Mouse (Mus musculus): ENCODE data around the gene Uncx. TPM values are rescaled to one million over a fixed set of nuclear protein-coding genes. Genes with fewer than 3 reads are reported as not detected.
A peak's percentile ranks its signal among the peaks of the same experiment; 100 is the strongest.

Uncx gene
- total RNA-seq, 1 experiment: not detected

DNA sequence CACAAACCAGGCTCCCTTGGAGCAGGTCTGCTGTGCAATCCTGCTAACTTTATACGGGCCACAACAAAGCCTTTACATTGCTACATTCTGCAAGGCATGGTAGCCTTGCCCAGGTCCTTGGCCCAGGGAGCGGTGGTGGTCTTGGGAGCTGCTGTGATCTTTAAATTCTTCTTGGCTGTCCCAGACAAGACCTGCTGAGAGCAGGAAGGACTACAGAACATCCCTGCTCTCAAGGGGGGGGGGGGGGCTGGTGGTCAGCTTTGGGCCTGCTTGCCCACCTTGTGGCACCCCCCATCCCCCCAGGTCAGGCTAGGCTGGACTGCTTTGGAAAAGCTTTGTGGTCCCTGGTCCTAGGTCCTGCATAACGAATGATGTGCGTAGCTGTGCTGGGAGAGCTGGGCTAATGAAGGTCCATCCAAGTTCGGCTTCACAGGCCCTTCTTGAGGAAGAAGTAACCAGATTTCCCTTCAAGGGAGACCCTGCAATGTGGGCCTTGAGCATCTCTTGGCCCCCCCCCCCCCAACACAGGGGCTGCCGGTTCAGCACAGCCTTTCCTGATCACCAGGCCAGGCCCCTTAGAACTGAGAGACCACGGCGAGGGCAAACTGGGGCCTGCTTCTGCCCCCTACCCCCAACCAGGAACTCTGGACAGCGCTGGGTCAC is 2.5 kb downstream of the Uncx start:
- no peak for DNase-seq (ENCODE audit: low read depth, low spot score)
- Histone ChIP-seq H3K4me3 (ENCODE audit: insufficient read depth in 1 of 2, low read depth in 1 of 2, low read length in 2 of 2, poor library complexity in 1 of 2, severe bottlenecking in 1 of 2) (no peak overlapping the region), H3K36me3 (ENCODE audit: control insufficient read depth, insufficient read depth, low read length, poor library complexity, severe bottlenecking) (no peaks in the 10 kb centered on the region), H3K9ac (ENCODE audit: insufficient read depth, low read depth, low read length, poor library complexity, severe bottlenecking) (no peak overlapping the region), H3K4me1 (ENCODE audit: control insufficient read depth in 2 of 2, insufficient read depth in 2 of 2, low read length in 2 of 2, poor library complexity in 1 of 2) (no peaks in the 10 kb centered on the region), H3K27ac (ENCODE audit: insufficient read depth, low read depth, low read length, poor library complexity, severe bottlenecking) (no peak overlapping the region), H3K9me3 (ENCODE audit: control insufficient read depth, insufficient read depth, low read depth, low read length) (no peaks in the 10 kb centered on the region)
- no peak for TF ChIP-seq MAFK (IDR thresholded peaks at IDR 0.05; ENCODE audit: insufficient read depth, low read depth, low read length)
- no peak for TF ChIP-seq CHD2 (IDR thresholded peaks at IDR 0.05; ENCODE audit: low read depth, low read length)
- no peak for TF ChIP-seq ZC3H11A (IDR thresholded peaks at IDR 0.05; ENCODE audit: borderline replicate concordance, low read depth, low read length)
- TF ChIP-seq ZNF384 (IDR thresholded peaks at IDR 0.05; ENCODE audit: low read depth, low read length): no peak
- TF ChIP-seq HCFC1 (IDR thresholded peaks at IDR 0.05; ENCODE audit: borderline replicate concordance, insufficient read depth, low read length): no peak
- in situ Hi-C loops (cut with MboI; ENCODE audit: low sequenced_read_pairs in 2 of 2, unreplicated experiment in 2 of 2): loop anchor here in 1 of 2 experiments (5.0 to 25.0 kb wide), 2 partner anchors 366 to 941 kb away; no protein-coding TSS in a partner anchor

DNA sequence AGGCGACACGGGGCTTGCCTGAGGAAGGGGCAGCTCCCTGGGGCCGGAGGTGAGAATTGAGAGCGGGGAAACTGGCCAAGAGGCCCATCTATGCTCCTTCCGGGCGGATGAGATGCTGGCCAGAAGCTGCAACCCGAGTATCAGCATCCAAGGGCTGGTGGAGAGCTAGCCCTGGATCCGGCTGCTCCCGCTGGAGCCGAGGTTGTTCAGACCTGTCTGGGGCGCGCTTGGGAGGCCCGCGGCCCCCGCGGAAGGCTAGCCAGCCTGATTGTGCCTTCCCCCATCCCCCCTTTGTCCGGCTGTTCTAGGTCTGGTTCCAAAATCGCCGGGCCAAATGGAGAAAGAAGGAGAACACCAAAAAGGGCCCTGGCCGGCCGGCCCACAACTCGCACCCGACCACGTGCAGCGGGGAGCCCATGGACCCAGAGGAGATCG is 3.1 kb downstream of the Uncx start:
- DNase-seq (ENCODE audit: low read depth, low spot score): no peak
- H3K27ac ChIP-seq (ENCODE audit: insufficient read depth, low read depth, low read length, poor library complexity, severe bottlenecking): no peak overlapping the region
- no peak overlapping the region for H3K9ac ChIP-seq (ENCODE audit: insufficient read depth, low read depth, low read length, poor library complexity, severe bottlenecking)
- H3K36me3 ChIP-seq (ENCODE audit: control insufficient read depth, insufficient read depth, low read length, poor library complexity, severe bottlenecking): no peaks in the 10 kb centered on the region
- in situ Hi-C loops (cut with MboI; ENCODE audit: low sequenced_read_pairs in 2 of 2, unreplicated experiment in 2 of 2): loop anchor here in 1 of 2 experiments (5.0 to 25.0 kb wide), 2 partner anchors 366 to 941 kb away; no protein-coding TSS in a partner anchor
- no peak overlapping the region for H3K4me3 ChIP-seq (ENCODE audit: insufficient read depth in 1 of 2, low read depth in 1 of 2, low read length in 2 of 2, poor library complexity in 1 of 2, severe bottlenecking in 1 of 2)
- H3K9me3 ChIP-seq (ENCODE audit: control insufficient read depth, insufficient read depth, low read depth, low read length): no peaks in the 10 kb centered on the region
- TF ChIP-seq ZC3H11A (IDR thresholded peaks at IDR 0.05; ENCODE audit: borderline replicate concordance, low read depth, low read length) (no peak), HCFC1 (IDR thresholded peaks at IDR 0.05; ENCODE audit: borderline replicate concordance, insufficient read depth, low read length) (no peak), ZNF384 (IDR thresholded peaks at IDR 0.05; ENCODE audit: low read depth, low read length) (no peak), MAFK (IDR thresholded peaks at IDR 0.05; ENCODE audit: insufficient read depth, low read depth, low read length) (no peak), CHD2 (IDR thresholded peaks at IDR 0.05; ENCODE audit: low read depth, low read length) (no peak)
- no peaks in the 10 kb centered on the region for H3K4me1 ChIP-seq (ENCODE audit: control insufficient read depth in 2 of 2, insufficient read depth in 2 of 2, low read length in 2 of 2, poor library complexity in 1 of 2)

DNA sequence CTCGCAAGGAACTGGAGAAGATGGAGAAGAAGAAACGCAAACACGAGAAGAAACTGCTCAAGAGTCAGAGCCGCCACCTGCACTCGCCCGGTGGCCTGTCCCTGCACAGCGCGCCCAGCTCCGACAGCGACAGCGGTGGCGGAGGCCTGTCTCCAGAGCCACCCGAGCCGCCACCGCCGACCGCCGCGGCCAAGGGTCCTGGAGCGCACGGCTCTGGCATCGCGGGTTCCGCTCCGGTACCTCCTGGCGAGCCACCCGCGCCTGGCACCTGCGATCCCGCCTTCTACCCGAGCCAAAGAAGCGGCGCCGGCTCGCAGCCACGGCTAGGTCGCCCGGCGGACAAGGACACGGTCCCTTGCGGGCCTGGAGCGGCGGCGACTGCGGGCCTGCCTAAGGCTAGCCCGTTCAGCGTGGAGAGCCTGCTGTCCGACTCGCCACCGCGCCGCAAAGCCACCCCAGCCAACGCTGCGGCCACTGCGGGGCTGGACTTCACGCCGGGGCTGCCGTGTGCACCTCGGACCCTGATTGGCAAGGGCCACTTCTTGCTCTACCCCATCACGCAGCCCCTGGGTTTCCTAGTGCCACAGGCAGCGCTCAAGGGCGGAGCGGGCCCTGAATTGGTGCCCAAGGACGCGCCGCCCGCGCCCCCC is 3.6 kb downstream of the Uncx start:
- in situ Hi-C loops (cut with MboI; ENCODE audit: low sequenced_read_pairs in 2 of 2, unreplicated experiment in 2 of 2): loop anchor here in 1 of 2 experiments (5.0 to 25.0 kb wide), 2 partner anchors 365 to 940 kb away; no protein-coding TSS in a partner anchor
- Histone ChIP-seq H3K4me3 (ENCODE audit: insufficient read depth in 1 of 2, low read depth in 1 of 2, low read length in 2 of 2, poor library complexity in 1 of 2, severe bottlenecking in 1 of 2) (peak overlapping the region in 1 of 2 experiments; percentile 10; a peak in 2 of 4 replicates), H3K9ac (ENCODE audit: insufficient read depth, low read depth, low read length, poor library complexity, severe bottlenecking) (no peak overlapping the region)

DNA sequence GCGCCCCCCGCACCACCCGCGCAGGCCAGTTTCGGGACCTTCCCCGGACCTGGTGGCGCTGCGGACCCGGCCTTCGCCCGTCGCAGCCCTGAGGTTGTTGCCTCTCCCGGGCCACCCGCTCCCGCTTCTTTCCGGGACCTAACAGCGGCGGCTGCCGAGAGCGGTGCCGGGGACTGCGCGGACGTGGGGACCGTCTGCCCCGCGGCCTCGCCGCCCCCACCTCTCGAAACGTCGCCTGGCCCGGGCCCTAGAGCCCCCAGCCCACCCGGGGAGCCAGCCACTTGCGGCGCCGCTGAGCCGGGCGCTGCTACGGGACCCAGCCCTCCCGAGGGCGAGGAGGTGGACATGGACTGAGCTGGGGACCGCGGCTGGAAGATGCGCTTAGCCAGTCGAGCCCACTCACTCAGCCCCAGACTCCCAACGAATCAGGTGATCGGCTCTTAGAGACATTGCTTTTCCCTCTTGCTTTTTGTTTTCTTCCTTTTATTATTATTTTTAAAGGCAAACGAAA is 4.2 kb downstream of the Uncx start:
- Histone ChIP-seq H3K27ac (ENCODE audit: insufficient read depth, low read depth, low read length, poor library complexity, severe bottlenecking) (no peak overlapping the region), H3K9ac (ENCODE audit: insufficient read depth, low read depth, low read length, poor library complexity, severe bottlenecking) (no peak overlapping the region), H3K36me3 (ENCODE audit: control insufficient read depth, insufficient read depth, low read length, poor library complexity, severe bottlenecking) (no peaks in the 10 kb centered on the region), H3K4me1 (ENCODE audit: control insufficient read depth in 2 of 2, insufficient read depth in 2 of 2, low read length in 2 of 2, poor library complexity in 1 of 2) (no peaks in the 10 kb centered on the region), H3K9me3 (ENCODE audit: control insufficient read depth, insufficient read depth, low read depth, low read length) (no peaks in the 10 kb centered on the region), H3K4me3 (ENCODE audit: insufficient read depth in 1 of 2, low read depth in 1 of 2, low read length in 2 of 2, poor library complexity in 1 of 2, severe bottlenecking in 1 of 2) (peak overlapping the region in 1 of 2 experiments; percentile 10; a peak in 2 of 4 replicates)
- DNase-seq (ENCODE audit: low read depth, low spot score): no peak
- in situ Hi-C loops (cut with MboI; ENCODE audit: low sequenced_read_pairs in 2 of 2, unreplicated experiment in 2 of 2): loop anchor here in 1 of 2 experiments (5.0 to 25.0 kb wide), 2 partner anchors 365 to 940 kb away; no protein-coding TSS in a partner anchor
- TF ChIP-seq ZNF384 (IDR thresholded peaks at IDR 0.05; ENCODE audit: low read depth, low read length): no peak

More for the DNA sequence above, 3.6 kb downstream of the Uncx start:
- Histone ChIP-seq H3K36me3 (ENCODE audit: control insufficient read depth, insufficient read depth, low read length, poor library complexity, severe bottlenecking) (no peaks in the 10 kb centered on the region), H3K27ac (ENCODE audit: insufficient read depth, low read depth, low read length, poor library complexity, severe bottlenecking) (no peak overlapping the region), H3K4me1 (ENCODE audit: control insufficient read depth in 2 of 2, insufficient read depth in 2 of 2, low read length in 2 of 2, poor library complexity in 1 of 2) (no peaks in the 10 kb centered on the region), H3K9me3 (ENCODE audit: control insufficient read depth, insufficient read depth, low read depth, low read length) (no peaks in the 10 kb centered on the region)
- no peak for TF ChIP-seq HCFC1 (IDR thresholded peaks at IDR 0.05; ENCODE audit: borderline replicate concordance, insufficient read depth, low read length)
- TF ChIP-seq ZNF384 (IDR thresholded peaks at IDR 0.05; ENCODE audit: low read depth, low read length): no peak
- no peak for TF ChIP-seq MAFK (IDR thresholded peaks at IDR 0.05; ENCODE audit: insufficient read depth, low read depth, low read length)
- TF ChIP-seq CHD2 (IDR thresholded peaks at IDR 0.05; ENCODE audit: low read depth, low read length): no peak
- TF ChIP-seq ZC3H11A (IDR thresholded peaks at IDR 0.05; ENCODE audit: borderline replicate concordance, low read depth, low read length): no peak
- no peak for DNase-seq (ENCODE audit: low read depth, low spot score)

Measured in ES-E14 (cell line).